Mouse (Mus musculus) erythroid progenitor cell, adult 5-6 weeks (primary cell): ENCODE measurements around the gene Cela2a. TPM values are rescaled to one million over a fixed set of nuclear protein-coding genes. Genes with fewer than 3 reads are reported as not detected.
"Not testable (repeated sequence)": the region's sequence is repeated elsewhere in the genome, so short reads cannot be mapped to it uniquely, and the experiment has no call there.

Experiments
- ATAC-seq: replicated peaks from 2 replicates; pipeline ENCODE4 v1.8.0; 2016; ENCODE audit warnings: moderate number of reproducible peaks, mild to moderate bottlenecking, moderate TSS enrichment, inconsistent platforms; ENCODE audit not compliant: poor library complexity, low FRiP score, severe bottlenecking
- total RNA-seq, 2 experiments: library from RNA; stranded (forward) in 1 of 2; stranded (reverse) in 1 of 2; fragments of 150-400 nt in 1 of 2; fragments of 186-747, 209-891 nt in 1 of 2; gene quantifications; 2 replicates each; pipeline versions ENCODE4 v1.2.3 to v1.2.4; 2015 to 2017; ENCODE audit warnings: low replicate concordance in 2 of 2

The Cela2a gene
- total RNA-seq, 2 experiments from 2014 or later = not detected

- no peak for ATAC-seq
These were observed 46.1 kb downstream of the Cela2a start for GRCm38 (mm10) chr4:141779828-141780227.

- not testable (repeated sequence) for ATAC-seq
These were observed 52.9 kb downstream of the Cela2a start for GRCm38 (mm10) chr4:141773019-141773418.

- no peak for ATAC-seq
These were observed 54.1 kb downstream of the Cela2a start for GRCm38 (mm10) chr4:141771823-141772222.

- no peak for ATAC-seq
These were observed 56.3 kb downstream of the Cela2a start for GRCm38 (mm10) chr4:141769501-141770160.

GRCm38 (mm10) chr4:141767353-141768036 lies 58.5 kb downstream of the Cela2a start:
- peak; percentile 92 for ATAC-seq

GRCm38 (mm10) chr4:141766668-141767352 lies 59.1 kb downstream of the Cela2a start:
- ATAC-seq = peak; percentile 27; the same call in 1 of the 2 replicates

- no peak for ATAC-seq
These were observed 59.7 kb downstream of the Cela2a start for GRCm38 (mm10) chr4:141766316-141766667.

GRCm38 (mm10) chr4:141765008-141765407 lies 61.0 kb downstream of the Cela2a start:
- no peak for ATAC-seq

Other genes with a start within 250 kb of the Cela2a start
- 0.72 and 2.9 TPM in 2 replicates for gene Fblim1, start 220.1 kb downstream of the Cela2a start, total RNA-seq (2015; ENCODE audit: low replicate concordance)
- gene Fblim1, start 220.1 kb downstream of the Cela2a start, total RNA-seq (2017; ENCODE audit: low replicate concordance) = 0.77 TPM in 1 of 2 replicates, not detected in the other
- gene Tmem82, start 207.5 kb downstream of the Cela2a start, total RNA-seq (2015; ENCODE audit: low replicate concordance) = not detected in 2 replicates
- gene Tmem82, start 207.5 kb downstream of the Cela2a start, total RNA-seq (2017; ENCODE audit: low replicate concordance) = not detected in 2 replicates
- gene Slc25a34, start 202.3 kb downstream of the Cela2a start, total RNA-seq (2015; ENCODE audit: low replicate concordance) = not detected in 2 replicates
- gene Slc25a34, start 202.3 kb downstream of the Cela2a start, total RNA-seq (2017; ENCODE audit: low replicate concordance) = not detected in 2 replicates
- gene Plekhm2, start 161.3 kb downstream of the Cela2a start, total RNA-seq (2015; ENCODE audit: low replicate concordance) = 10.1 and 17.3 TPM in 2 replicates
- 2.3 and 4.9 TPM in 2 replicates for gene Plekhm2, start 161.3 kb downstream of the Cela2a start, total RNA-seq (2017; ENCODE audit: low replicate concordance)
- not detected in 2 replicates for gene Rsc1a1, start 140.6 kb downstream of the Cela2a start, total RNA-seq (2015; ENCODE audit: low replicate concordance)
- not detected in 2 replicates for gene Rsc1a1, start 140.6 kb downstream of the Cela2a start, total RNA-seq (2017; ENCODE audit: low replicate concordance)
- 22.7 and 29.8 TPM in 2 replicates for gene Ddi2, start 102.7 kb downstream of the Cela2a start, total RNA-seq (2015; ENCODE audit: low replicate concordance)
- gene Ddi2, start 102.7 kb downstream of the Cela2a start, total RNA-seq (2017; ENCODE audit: low replicate concordance) = 35.1 and 37.0 TPM in 2 replicates
- 1.3 TPM in 1 of 2 replicates, not detected in the other for gene Agmat, start 79.5 kb downstream of the Cela2a start, total RNA-seq (2015; ENCODE audit: low replicate concordance)
- not detected in 2 replicates for gene Agmat, start 79.5 kb downstream of the Cela2a start, total RNA-seq (2017; ENCODE audit: low replicate concordance)
- gene Dnajc16, start 35.2 kb downstream of the Cela2a start, total RNA-seq (2015; ENCODE audit: low replicate concordance) = 16.2 and 25.2 TPM in 2 replicates
- 11.3 and 15.1 TPM in 2 replicates for gene Dnajc16, start 35.2 kb downstream of the Cela2a start, total RNA-seq (2017; ENCODE audit: low replicate concordance)
- gene Casp9, start 32.5 kb downstream of the Cela2a start, total RNA-seq (2015; ENCODE audit: low replicate concordance) = 19.8 and 22.2 TPM in 2 replicates
- 10.4 and 19.3 TPM in 2 replicates for gene Casp9, start 32.5 kb downstream of the Cela2a start, total RNA-seq (2017; ENCODE audit: low replicate concordance)
- gene Ctrc, start 20.2 kb upstream of the Cela2a start, total RNA-seq (2015; ENCODE audit: low replicate concordance) = not detected in 2 replicates
- not detected in 2 replicates for gene Ctrc, start 20.2 kb upstream of the Cela2a start, total RNA-seq (2017; ENCODE audit: low replicate concordance)
- 18.7 and 21.8 TPM in 2 replicates for gene Efhd2, start 48.8 kb upstream of the Cela2a start, total RNA-seq (2015; ENCODE audit: low replicate concordance)
- gene Efhd2, start 48.8 kb upstream of the Cela2a start, total RNA-seq (2017; ENCODE audit: low replicate concordance) = 11.4 and 18.8 TPM in 2 replicates
- not detected in 2 replicates for gene Fhad1, start 188.9 kb upstream of the Cela2a start, total RNA-seq (2015; ENCODE audit: low replicate concordance)
- not detected in 2 replicates for gene Fhad1, start 188.9 kb upstream of the Cela2a start, total RNA-seq (2017; ENCODE audit: low replicate concordance)